Mouse (Mus musculus) lung, postnatal 0 days (tissue): ENCODE results near the gene Rpl9-ps6. TPM values are rescaled to one million over a fixed set of nuclear protein-coding genes. Genes with fewer than 3 reads are reported as not detected.

ENCODE experiments used
- ATAC-seq: fragments of 200-750 bp; cut with Nextera tagmentation; 2 replicates; pipeline ENCODE4 v1.8.0; 2017; ENCODE audit warnings: moderate library complexity
- DNase-seq: peaks from one replicate; pipeline ENCODE4 v3.0.0-alpha.2; 2016; ENCODE audit warnings: low spot score
- H3K27ac ChIP-seq: fragments of 300-500 bp; sonication (generic); 2 replicates; pipeline ENCODE4 v1.5.1; 2014; ENCODE audit warnings: antibody characterized with exemption, mild to moderate bottlenecking, low read length, mixed read lengths
- H3K27me3 ChIP-seq: fragments of 300-500 bp; sonication (generic); replicated peaks from 2 replicates; pipeline ENCODE4 v1.6.1; 2014; ENCODE audit warnings: low read length, mixed read lengths; ENCODE audit not compliant: insufficient read depth
- H3K36me3 ChIP-seq: fragments of 300-500 bp; sonication (generic); 2 replicates; pipeline ENCODE4 v1.6.1; 2014; ENCODE audit warnings: low read length, mixed read lengths; ENCODE audit not compliant: insufficient read depth
- H3K4me1 ChIP-seq: fragments of 300-500 bp; sonication (generic); 2 replicates; pipeline ENCODE4 v1.6.1; 2014; ENCODE audit warnings: antibody characterized with exemption, low read depth, low read length, mixed read lengths; ENCODE audit not compliant: insufficient read depth
- H3K4me2 ChIP-seq: fragments of 300-500 bp; sonication (generic); replicated peaks from 2 replicates; pipeline ENCODE4 v1.6.1; 2014; ENCODE audit warnings: low read depth, mild to moderate bottlenecking, low read length, moderate library complexity, mixed read lengths
- H3K4me3 ChIP-seq: fragments of 300-500 bp; sonication (generic); 2 replicates; pipeline ENCODE4 v1.5.1; 2014; ENCODE audit warnings: low read depth, low read length
- H3K9ac ChIP-seq: fragments of 300-500 bp; sonication (generic); replicated peaks from 2 replicates; pipeline ENCODE4 v1.6.1; 2014; ENCODE audit warnings: low read depth, mild to moderate bottlenecking
- H3K9me3 ChIP-seq: fragments of 300-500 bp; sonication (generic); 2 replicates; pipeline ENCODE4 v1.6.1; 2016; ENCODE audit warnings: low read length, mixed read lengths
- CTCF ChIP-seq: IDR thresholded peaks from 2 replicates; pipeline ENCODE4 v1.5.1; 2016; ENCODE audit warnings: antibody characterized with exemption, mild to moderate bottlenecking
- EP300 ChIP-seq: IDR thresholded peaks from 2 replicates; pipeline ENCODE4 v1.6.1; 2016; ENCODE audit warnings: antibody characterized with exemption, mild to moderate bottlenecking, control low read depth
- WGBS: fragments of 180-500 bp; shearing (Covaris S2); extraction: QIAGEN DNeasy Blood & Tissue Kit; methylation state at CpG from one replicate; pipeline ENCODE4 v1.1.7; 2014; 5-methylcytosine and 5-hydroxymethylcytosine counted together
- polyA plus RNA-seq: library from polyadenylated mRNA; unstranded; fragments of >200 nt; fragmentation: Nextera tagmentation; extraction: Ambion mirVana; gene quantifications from 2 replicates; pipeline ENCODE4 v1.2.1, GENCODE M21; 2015

Rpl9-ps6 gene
- polyA plus RNA-seq, 1 experiment from 2014 or later, result 83.8 TPM

GRCm38 (mm10) chr19:32506081-32506480 is 39.7 kb upstream of the Rpl9-ps6 start:
- WGBS, result 69% methylated on average over 8 of the region's 8 CpGs
- peak overlapping the region; percentile 54; the same call in 1 of the 2 replicates for H3K27ac ChIP-seq

GRCm38 (mm10) chr19:32501414-32501813 is 35.0 kb upstream of the Rpl9-ps6 start:
- Histone ChIP-seq H3K27ac (no peak overlapping the region), H3K4me3 (no peak overlapping the region), H3K9me3 (no peaks in the 10 kb centered on the region), H3K9ac (no peak overlapping the region), H3K27me3 (no peaks in the 10 kb centered on the region), H3K36me3 (no peaks in the 10 kb centered on the region), H3K4me2 (no peak overlapping the region), H3K4me1 (no peaks in the 10 kb centered on the region)
- peak; percentile 42 for DNase-seq
- ATAC-seq, result no peak
- TF ChIP-seq EP300 (no peak), CTCF (peak; percentile 73)
- whole genome bisulfite sequencing, result 78% methylated on average over 6 of the region's 6 CpGs

More at GRCm38 (mm10) chr19:32506081-32506480, 39.7 kb upstream of the Rpl9-ps6 start:
- H3K9ac ChIP-seq, result no peak overlapping the region
- TF ChIP-seq CTCF (no peak), EP300 (no peak)
- no peaks in the 10 kb centered on the region for H3K9me3 ChIP-seq
- DNase-seq (peak; percentile 7), ATAC-seq (peak; percentile 41)
- H3K4me1 ChIP-seq, result no peaks in the 10 kb centered on the region
- H3K36me3 ChIP-seq, result no peaks in the 10 kb centered on the region
- H3K4me3 ChIP-seq, result no peak overlapping the region
- no peaks in the 10 kb centered on the region for H3K27me3 ChIP-seq
- H3K4me2 ChIP-seq, result no peak overlapping the region

GRCm38 (mm10) chr19:32498002-32498401 is 31.6 kb upstream of the Rpl9-ps6 start:
- Histone ChIP-seq H3K9ac (no peak overlapping the region), H3K4me2 (no peak overlapping the region), H3K4me1 (no peaks in the 10 kb centered on the region), H3K9me3 (no peaks in the 10 kb centered on the region), H3K36me3 (peaks cover 10% of the 10 kb centered on the region; the same call in 1 of the 2 replicates), H3K27me3 (no peaks in the 10 kb centered on the region), H3K4me3 (no peak overlapping the region), H3K27ac (no peak overlapping the region)
- DNase-seq, result no peak
- WGBS, result 97% methylated on average over 5 of the region's 5 CpGs
- no peak for ATAC-seq
- TF ChIP-seq EP300 (no peak), CTCF (no peak)

GRCm38 (mm10) chr19:32497411-32497810 is 31.0 kb upstream of the Rpl9-ps6 start:
- H3K4me1 ChIP-seq, result no peaks in the 10 kb centered on the region
- no peak for TF ChIP-seq EP300
- no peak for TF ChIP-seq CTCF
- H3K36me3 ChIP-seq, result peaks cover 10% of the 10 kb centered on the region; the same call in 1 of the 2 replicates
- ATAC-seq, result no peak
- DNase-seq, result no peak
- no peak overlapping the region for H3K27ac ChIP-seq
- no peak overlapping the region for H3K4me3 ChIP-seq
- WGBS, result 74% methylated on average over 6 of the region's 6 CpGs
- no peak overlapping the region for H3K4me2 ChIP-seq
- no peaks in the 10 kb centered on the region for H3K9me3 ChIP-seq
- no peaks in the 10 kb centered on the region for H3K27me3 ChIP-seq
- H3K9ac ChIP-seq, result no peak overlapping the region

- WGBS, result 82% methylated on average over 11 of the region's 11 CpGs
Observed at GRCm38 (mm10) chr19:32495034-32495433, 28.7 kb upstream of the Rpl9-ps6 start.

GRCm38 (mm10) chr19:32494611-32495010 is 28.2 kb upstream of the Rpl9-ps6 start:
- Histone ChIP-seq H3K4me1 (no peaks in the 10 kb centered on the region), H3K4me2 (no peak overlapping the region), H3K27ac (no peak overlapping the region), H3K9ac (no peak overlapping the region), H3K4me3 (no peak overlapping the region), H3K27me3 (no peaks in the 10 kb centered on the region), H3K9me3 (no peaks in the 10 kb centered on the region), H3K36me3 (peaks cover 10% of the 10 kb centered on the region; the same call in 1 of the 2 replicates)
- no peak for TF ChIP-seq CTCF
- TF ChIP-seq EP300, result no peak
- WGBS, result 91% methylated on average over 13 of the region's 13 CpGs
- ATAC-seq (no peak), DNase-seq (no peak)

More at GRCm38 (mm10) chr19:32495034-32495433, 28.7 kb upstream of the Rpl9-ps6 start:
- H3K27me3 ChIP-seq, result no peaks in the 10 kb centered on the region
- H3K9ac ChIP-seq, result no peak overlapping the region
- H3K36me3 ChIP-seq, result peaks cover 10% of the 10 kb centered on the region; the same call in 1 of the 2 replicates
- no peaks in the 10 kb centered on the region for H3K4me1 ChIP-seq
- H3K4me3 ChIP-seq, result no peak overlapping the region
- TF ChIP-seq EP300, result no peak
- TF ChIP-seq CTCF, result no peak
- no peak overlapping the region for H3K27ac ChIP-seq
- no peaks in the 10 kb centered on the region for H3K9me3 ChIP-seq
- ATAC-seq, result no peak
- DNase-seq, result no peak
- no peak overlapping the region for H3K4me2 ChIP-seq

GRCm38 (mm10) chr19:32493471-32493870 is 27.1 kb upstream of the Rpl9-ps6 start:
- no peak overlapping the region for H3K4me2 ChIP-seq
- no peak for ATAC-seq
- no peak for TF ChIP-seq CTCF
- no peak for TF ChIP-seq EP300
- H3K36me3 ChIP-seq, result peaks cover 10% of the 10 kb centered on the region; the same call in 1 of the 2 replicates
- H3K27me3 ChIP-seq, result no peaks in the 10 kb centered on the region
- H3K4me3 ChIP-seq, result no peak overlapping the region
- WGBS, result 86% methylated on average over 8 of the region's 8 CpGs
- H3K9ac ChIP-seq, result no peak overlapping the region
- no peak overlapping the region for H3K27ac ChIP-seq
- DNase-seq, result no peak
- H3K9me3 ChIP-seq, result no peaks in the 10 kb centered on the region
- no peaks in the 10 kb centered on the region for H3K4me1 ChIP-seq
